Mouse (Mus musculus) liver, postnatal 0 days (tissue): ENCODE results near the gene Map7d3.
A peak's percentile ranks its signal among the peaks of the same experiment; 100 is the strongest.

Source experiments
- CTCF ChIP-seq: sonication (generic); IDR thresholded peaks from 2 replicates; pipeline ENCODE4 v1.5.1; 2016; ENCODE audit warnings: antibody characterized with exemption, low read depth
- EP300 ChIP-seq: IDR thresholded peaks from 2 replicates; pipeline ENCODE4 v1.6.1; 2016; ENCODE audit warnings: antibody characterized with exemption, low read depth, mild to moderate bottlenecking

DNA sequence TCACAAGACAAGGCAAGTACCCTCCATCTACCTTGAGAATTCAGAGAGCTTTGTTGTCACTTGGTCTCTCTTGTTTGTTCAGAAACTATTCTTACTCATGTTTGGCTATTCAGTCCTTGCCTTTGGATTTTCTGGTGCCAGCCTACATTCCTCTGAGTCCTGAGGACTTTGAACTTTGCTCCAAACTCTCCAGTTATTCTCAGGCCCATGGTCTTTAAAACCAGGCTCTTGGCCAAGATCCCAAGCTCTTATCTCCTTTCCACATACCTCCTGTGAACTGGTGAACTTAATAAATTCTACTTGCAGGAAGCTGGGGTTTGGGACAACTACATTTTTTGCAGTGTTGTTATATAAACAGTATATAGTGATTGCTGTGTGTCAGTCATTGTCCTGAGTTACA is 52.3 kb downstream of the Map7d3 start:
- TF ChIP-seq CTCF (no peak), EP300 (peak; percentile 50; the same call in 1 of the 2 replicates)
